Mouse (Mus musculus): ENCODE data around the gene Dbnl.
"Not testable (repeated sequence)": the region's sequence is repeated elsewhere in the genome, so short reads cannot be mapped to it uniquely, and the experiment has no call there.

Gene Dbnl

GRCm38 (mm10) chr11:5790431-5790830, 2.1 kb downstream of the Dbnl start:
- in situ Hi-C loops (cut with MboI; ENCODE audit: unreplicated experiment in 2 of 2) = no loop called here

GRCm38 (mm10) chr11:5795290-5795689, 7.0 kb downstream of the Dbnl start:
- in situ Hi-C loops (cut with MboI; ENCODE audit: unreplicated experiment in 2 of 2) = no loop called here

- in situ Hi-C loops (cut with MboI; ENCODE audit: unreplicated experiment in 2 of 2) = no loop called here
Observed at GRCm38 (mm10) chr11:5795706-5796105, 7.4 kb downstream of the Dbnl start.

DNA sequence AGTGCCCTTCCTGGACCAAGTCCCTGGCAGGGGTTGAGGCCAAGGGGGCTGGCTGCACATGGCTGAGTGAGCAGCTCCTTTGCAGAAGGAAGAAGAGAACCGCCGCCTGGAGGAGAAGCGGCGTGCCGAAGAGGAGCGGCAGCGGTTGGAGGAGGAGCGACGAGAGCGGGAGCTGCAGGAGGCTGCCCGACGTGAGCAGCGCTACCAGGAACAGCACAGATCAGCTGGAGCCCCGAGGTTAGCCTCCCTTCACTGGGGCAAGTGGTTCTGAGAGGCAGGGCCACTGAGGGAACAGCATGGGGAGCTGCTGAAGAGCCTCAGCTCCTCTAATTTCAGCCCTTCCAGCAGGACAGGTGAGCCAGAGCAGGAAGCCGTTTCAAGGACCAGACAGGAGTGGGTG, 8.7 kb downstream of the Dbnl start:
- in situ Hi-C loops (cut with MboI; ENCODE audit: unreplicated experiment in 2 of 2) = no loop called here

GRCm38 (mm10) chr11:5797371-5797770, 9.1 kb downstream of the Dbnl start:
- in situ Hi-C loops (cut with MboI; ENCODE audit: unreplicated experiment in 2 of 2) = no loop called here

DNA sequence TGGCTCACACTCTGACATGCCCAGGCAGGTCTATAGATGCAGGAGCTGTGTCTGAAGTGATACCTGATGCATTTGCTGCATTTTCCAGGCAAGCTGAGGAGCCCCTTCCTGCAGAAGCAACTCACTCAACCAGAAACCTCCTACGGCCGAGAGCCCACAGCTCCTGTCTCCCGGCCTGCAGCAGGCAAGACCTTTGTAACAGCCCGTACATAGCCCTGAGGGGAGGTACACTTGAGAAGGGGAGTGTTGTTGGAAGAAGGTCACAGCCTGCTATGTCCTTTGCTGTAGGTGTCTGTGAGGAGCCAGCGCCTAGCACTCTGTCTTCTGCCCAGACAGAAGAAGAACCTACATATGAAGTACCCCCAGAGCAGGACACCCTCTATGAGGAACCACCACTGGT, 9.6 kb downstream of the Dbnl start:
- in situ Hi-C loops (cut with MboI; ENCODE audit: unreplicated experiment in 2 of 2) = no loop called here

- in situ Hi-C loops (cut with MboI; ENCODE audit: unreplicated experiment in 2 of 2) = no loop called here
Observed at GRCm38 (mm10) chr11:5799621-5800490, 11.6 kb downstream of the Dbnl start.

DNA sequence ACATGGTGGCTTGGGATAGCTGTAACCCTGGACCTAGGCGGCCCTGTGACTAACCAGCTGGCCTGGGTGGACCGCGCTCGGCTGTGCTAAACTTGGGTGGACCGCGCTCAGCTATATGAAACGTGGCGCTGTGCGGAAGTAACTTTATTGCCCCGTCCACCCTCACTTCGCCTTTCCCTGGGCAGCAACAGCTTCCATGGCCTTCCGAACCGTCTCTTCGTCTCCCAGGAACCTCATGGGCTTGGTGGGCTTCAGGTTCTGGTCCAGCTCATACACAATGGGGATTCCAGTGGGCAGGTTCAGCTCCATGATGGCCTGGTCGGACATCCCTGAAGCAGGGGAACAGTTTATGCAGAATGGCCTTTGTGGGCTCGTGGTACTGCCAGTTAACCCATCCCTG, 13.2 kb downstream of the Dbnl start:
- in situ Hi-C loops (cut with MboI; ENCODE audit: unreplicated experiment in 2 of 2) = no loop called here

DNA sequence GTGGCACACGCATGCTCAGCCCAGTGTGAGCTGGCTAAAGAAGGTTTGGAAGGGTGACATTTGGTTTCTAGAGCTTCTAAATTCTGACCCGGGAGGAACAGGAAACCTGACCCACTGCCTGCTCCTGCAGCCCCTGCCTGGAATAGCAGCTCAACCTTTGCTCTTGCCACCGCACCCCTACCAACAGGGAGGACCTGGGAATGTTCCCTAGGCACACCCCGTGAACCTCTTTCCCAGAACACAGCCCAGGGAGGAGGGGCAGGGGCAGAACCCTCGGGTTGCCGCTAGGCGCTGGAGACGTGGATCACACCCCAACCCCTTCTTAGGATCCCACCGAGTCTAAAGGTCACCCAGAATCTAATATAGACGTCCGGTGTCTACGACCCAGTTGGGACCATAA, 13.7 kb downstream of the Dbnl start:
- in situ Hi-C loops (cut with MboI; ENCODE audit: unreplicated experiment in 2 of 2) = no loop called here

DNA sequence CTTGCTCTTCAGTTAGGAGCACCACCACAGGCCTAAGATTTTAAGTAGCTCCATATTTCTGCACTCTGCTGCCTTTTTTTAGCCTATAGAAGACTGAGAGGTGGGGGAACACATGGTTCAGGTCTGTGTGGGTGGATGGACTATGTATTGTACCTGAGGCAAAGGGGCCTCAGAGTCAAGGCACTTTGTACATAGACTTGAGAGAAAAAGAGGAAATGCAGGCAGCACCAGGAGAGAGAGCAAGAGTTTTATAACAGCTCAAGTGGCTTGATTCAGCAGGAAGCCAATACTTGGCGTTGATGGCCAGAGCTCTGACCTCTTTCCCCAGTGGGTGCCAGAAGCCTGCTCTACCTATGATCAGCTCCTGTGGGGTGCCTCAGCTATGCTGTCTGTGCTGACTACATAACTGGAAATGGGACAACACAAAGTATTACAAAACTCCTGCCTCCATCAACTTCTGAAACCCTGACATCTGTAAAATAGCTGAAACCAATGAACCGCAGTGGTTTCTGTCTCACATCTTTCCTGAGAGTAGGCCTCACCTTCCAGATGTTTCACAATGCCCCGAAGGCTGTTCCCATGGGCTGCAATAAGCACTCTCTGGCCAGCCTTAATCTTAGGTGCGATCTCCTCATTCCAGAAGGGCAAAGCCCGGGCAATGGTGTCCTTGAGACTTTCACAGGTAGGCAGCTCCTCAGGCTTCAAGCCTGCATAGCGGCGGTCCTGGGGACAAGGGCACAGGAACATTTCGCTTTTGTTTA, 14.3 kb downstream of the Dbnl start:
- in situ Hi-C loops (cut with MboI; ENCODE audit: unreplicated experiment in 2 of 2) = no loop called here

GRCm38 (mm10) chr11:5803551-5803981, 15.3 kb downstream of the Dbnl start, which contains the start of gene Pgam2:
Gene Pgam2 (minus strand): TSS chr11:5803733.
- in situ Hi-C loops (cut with MboI; ENCODE audit: unreplicated experiment in 2 of 2) = no loop called here

- in situ Hi-C loops (cut with MboI; ENCODE audit: unreplicated experiment in 2 of 2) = no loop called here
Observed at GRCm38 (mm10) chr11:5804174-5804573, 15.9 kb downstream of the Dbnl start.

- in situ Hi-C loops (cut with MboI; ENCODE audit: unreplicated experiment in 2 of 2) = no loop called here
Observed at GRCm38 (mm10) chr11:5805711-5806110, 17.4 kb downstream of the Dbnl start.

GRCm38 (mm10) chr11:5807956-5808355, 19.7 kb downstream of the Dbnl start:
- in situ Hi-C loops (cut with MboI; ENCODE audit: unreplicated experiment in 2 of 2) = no loop called here

DNA sequence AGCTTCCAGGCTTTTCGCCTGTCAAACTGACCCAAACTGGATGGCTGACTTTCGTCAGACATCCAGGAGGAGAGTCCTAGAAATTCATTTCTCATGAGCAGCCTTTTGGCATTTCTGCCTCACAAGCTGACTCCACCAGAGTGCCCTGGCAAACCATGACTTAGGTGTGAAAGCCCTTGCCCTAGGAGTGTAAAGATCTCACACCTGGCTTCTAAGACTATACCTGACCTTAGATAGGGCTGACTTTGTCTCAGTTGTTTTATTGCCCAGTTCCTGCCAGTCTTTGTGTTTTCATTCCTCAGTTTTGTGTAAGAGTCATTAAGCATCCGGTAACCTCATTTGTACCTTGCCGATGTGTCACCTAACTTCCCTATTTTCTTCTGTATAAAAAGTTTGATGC, 21.2 kb downstream of the Dbnl start:
- in situ Hi-C loops (cut with MboI; ENCODE audit: unreplicated experiment in 2 of 2) = not testable (repeated sequence)

- in situ Hi-C loops (cut with MboI; ENCODE audit: unreplicated experiment in 2 of 2) = no loop called here
Observed at GRCm38 (mm10) chr11:5813381-5813780, 25.1 kb downstream of the Dbnl start.

DNA sequence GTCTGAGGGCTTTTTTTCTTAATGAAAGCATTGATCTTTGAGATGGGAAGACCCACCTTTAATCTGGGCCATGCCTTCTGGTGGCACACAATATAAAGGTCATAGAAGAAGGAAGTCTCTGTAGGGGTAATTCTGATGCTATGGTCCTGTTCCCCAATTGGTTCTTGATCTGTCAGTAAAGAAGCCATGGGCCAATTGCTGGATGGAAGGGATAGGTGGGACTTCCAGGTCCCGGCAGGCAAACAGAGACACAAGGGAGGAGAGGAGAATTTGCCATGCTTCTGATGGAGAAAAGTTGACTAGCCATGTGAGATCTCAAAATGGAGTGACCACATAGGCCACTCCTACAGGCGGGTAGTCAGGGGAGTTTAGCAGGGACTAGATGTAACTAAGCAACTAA, 30.9 kb downstream of the Dbnl start:
- in situ Hi-C loops (cut with MboI; ENCODE audit: unreplicated experiment in 2 of 2) = no loop called here

GRCm38 (mm10) chr11:5825432-5825831, 37.1 kb downstream of the Dbnl start:
- in situ Hi-C loops (cut with MboI; ENCODE audit: unreplicated experiment in 2 of 2) = no loop called here

DNA sequence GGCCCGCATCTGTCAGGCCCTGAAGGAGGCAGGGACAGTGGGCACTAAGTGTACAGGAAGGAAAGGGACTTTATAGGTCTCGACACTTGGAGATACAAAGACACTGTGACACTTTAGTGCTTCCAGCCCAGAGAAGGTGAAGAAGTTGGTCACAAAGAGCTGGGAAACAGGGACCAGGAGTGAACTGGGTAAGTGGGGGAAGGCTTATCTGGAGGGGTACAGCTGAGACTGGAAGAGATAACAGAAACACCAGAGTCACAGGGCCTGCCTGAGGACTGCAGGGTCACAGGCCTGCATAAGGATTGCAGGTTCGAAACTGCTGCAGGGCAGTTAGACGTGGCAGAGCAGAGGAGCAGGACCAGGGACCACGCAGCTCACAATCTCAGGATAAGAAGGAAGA, 39.6 kb downstream of the Dbnl start:
- in situ Hi-C loops (cut with MboI; ENCODE audit: unreplicated experiment in 2 of 2) = no loop called here

- in situ Hi-C loops (cut with MboI; ENCODE audit: unreplicated experiment in 2 of 2) = no loop called here
Observed at GRCm38 (mm10) chr11:5828509-5829191, 40.4 kb downstream of the Dbnl start.

GRCm38 (mm10) chr11:5829327-5829726, 41.0 kb downstream of the Dbnl start:
- in situ Hi-C loops (cut with MboI; ENCODE audit: unreplicated experiment in 2 of 2) = no loop called here

Data from v-Abl transformed pro-B cells (cell line).